Comparison of ENCODE assay signal across 22 mouse cellular contexts in genomic region chr5:119739386-119739785, GRCm38 (mm10).
DNase-seq lines count a peak whose midpoint lies in the region; ATAC-seq and TF ChIP-seq lines count a peak whose summit lies in the region.
"Had no signal": no experiment of that assay in that cellular context is flagged by ENCODE, and none has a peak within 500 bp of the region (broad histone marks: within the 10 kb centered on the region; RNA-seq: fewer than 3 reads in every experiment).

No protein-coding gene starts in this region.

- no peak overlapping the region for H3K9ac ChIP-seq in lung, embryonic 14.5 days
- H3K9ac ChIP-seq in ES-Bruce4 (ENCODE audit: low read depth, poor library complexity, severe bottlenecking) = no peak overlapping the region
- H3K9ac ChIP-seq in heart, embryonic 12.5 days = no peak overlapping the region
- H3K9ac ChIP-seq: forebrain, embryonic 12.5 days; midbrain, embryonic 15.5 days; neural tube, embryonic 15.5 days had no signal

- TF ChIP-seq EP300 in ES-Bruce4 (IDR thresholded peaks at IDR 0.05; ENCODE audit: insufficient read depth, low read depth, low read length) = no peak

- H3K4me3 ChIP-seq in lung, embryonic 14.5 days (ENCODE audit: low read depth, low read length) = no peak overlapping the region
- H3K4me3 ChIP-seq in ES-Bruce4 (ENCODE audit: low read depth, low read length) = no peak overlapping the region
- H3K4me3 ChIP-seq in heart, embryonic 12.5 days = no peak overlapping the region
- H3K4me3 ChIP-seq: forebrain, embryonic 12.5 days; left cerebral cortex, adult 2 months; limb, embryonic 10.5 days; midbrain, embryonic 15.5 days; neural tube, embryonic 15.5 days had no signal

- 70% methylated on average over 4 of the region's 4 CpGs for WGBS in lung, embryonic 14.5 days
- WGBS in heart, embryonic 12.5 days = 74% methylated on average over 4 of the region's 4 CpGs

- no peaks in the 10 kb centered on the region for H3K27me3 ChIP-seq in lung, embryonic 14.5 days (ENCODE audit: insufficient read depth, low read length)
- no peaks in the 10 kb centered on the region for H3K27me3 ChIP-seq in ES-Bruce4 (ENCODE audit: control insufficient read depth, insufficient read depth, low read length, poor library complexity, severe bottlenecking)
- peaks cover 15% of the 10 kb centered on the region for H3K27me3 ChIP-seq in heart, embryonic 12.5 days (replicated peaks)
- H3K27me3 ChIP-seq: CH12.LX had no signal

- no peaks in the 10 kb centered on the region for H3K9me3 ChIP-seq in lung, embryonic 14.5 days (ENCODE audit: low read depth, low read length)
- H3K9me3 ChIP-seq in ES-Bruce4 (replicated peaks; ENCODE audit: control insufficient read depth, insufficient read depth, low read length, poor library complexity, severe bottlenecking) = no peaks in the 10 kb centered on the region
- peaks cover 4% of the 10 kb centered on the region; the same call in 1 of the 2 replicates for H3K9me3 ChIP-seq in heart, embryonic 12.5 days (replicated peaks)
- H3K9me3 ChIP-seq: forebrain, embryonic 12.5 days; limb, embryonic 10.5 days; midbrain, embryonic 15.5 days; neural tube, embryonic 15.5 days had no signal

- DNase-seq in CD4-positive, CD25-positive, alpha-beta regulatory T cell, adult 2 months (ENCODE audit: low read depth, low spot score) = peak; percentile 5
- no peak for DNase-seq in lung, embryonic 14.5 days
- DNase-seq in lung, postnatal 10 days = no peak
- DNase-seq in brain, embryonic 14.5 days (ENCODE audit: low read depth) = no peak
- DNase-seq in MN1 (ENCODE audit: low spot score) = no peak
- DNase-seq: adrenal gland, postnatal 36 days; cerebellum, adult 9-10 months; heart, postnatal 4 days; kidney, adult 2 months; kidney, postnatal 14 days; right cerebral cortex, postnatal 14 days; thymus, postnatal 25 days had no signal

- TF ChIP-seq CTCF in lung, embryonic 14.5 days (IDR thresholded peaks at IDR 0.05; ENCODE audit: low read depth) = peak; percentile 45
- peak; percentile 49 for TF ChIP-seq CTCF in ES-Bruce4 (IDR thresholded peaks at IDR 0.05; ENCODE audit: low read depth, low read length)
- TF ChIP-seq CTCF in brain, embryonic 14.5 days (IDR thresholded peaks at IDR 0.05; ENCODE audit: borderline replicate concordance, extremely low read depth, insufficient read depth, insufficient read length) = peak; percentile 21; the same call in 1 of the 2 replicates

- no peaks in the 10 kb centered on the region for H3K36me3 ChIP-seq in lung, embryonic 14.5 days (ENCODE audit: insufficient read depth)
- no peaks in the 10 kb centered on the region for H3K36me3 ChIP-seq in ES-Bruce4 (ENCODE audit: control insufficient read depth, insufficient read depth, low read length, poor library complexity, severe bottlenecking)
- H3K36me3 ChIP-seq in heart, embryonic 12.5 days = no peaks in the 10 kb centered on the region
- H3K36me3 ChIP-seq: forebrain, embryonic 12.5 days; limb, embryonic 10.5 days; midbrain, embryonic 15.5 days; neural tube, embryonic 15.5 days had no signal

- no peak overlapping the region for H3K4me2 ChIP-seq in lung, embryonic 14.5 days
- H3K4me2 ChIP-seq in heart, embryonic 12.5 days = no peak overlapping the region
- H3K4me2 ChIP-seq: forebrain, embryonic 12.5 days; midbrain, embryonic 15.5 days; neural tube, embryonic 15.5 days had no signal

- ATAC-seq in CD4-positive, CD25-positive, alpha-beta regulatory T cell, adult 4 months = no peak
- no peak for ATAC-seq in lung, embryonic 14.5 days (ENCODE audit: insufficient read depth)
- ATAC-seq in heart, embryonic 12.5 days (ENCODE audit: insufficient number of reproducible peaks, low FRiP score) = no peak
- ATAC-seq: hindbrain, postnatal 0 days; midbrain, embryonic 15.5 days had no signal

- no peak overlapping the region for H3K27ac ChIP-seq in lung, embryonic 14.5 days (ENCODE audit: low read depth)
- H3K27ac ChIP-seq in ES-Bruce4 (ENCODE audit: insufficient read depth, low read length) = no peak overlapping the region
- H3K27ac ChIP-seq in heart, embryonic 12.5 days (ENCODE audit: poor library complexity, severe bottlenecking) = no peak overlapping the region
- H3K27ac ChIP-seq: forebrain, embryonic 12.5 days; hindbrain, postnatal 0 days; left cerebral cortex, adult 2 months; limb, embryonic 10.5 days; midbrain, embryonic 15.5 days; neural tube, embryonic 15.5 days had no signal

- H3K4me1 ChIP-seq in lung, embryonic 14.5 days (ENCODE audit: insufficient read depth) = peaks cover 5% of the 10 kb centered on the region; the same call in 1 of the 2 replicates
- no peaks in the 10 kb centered on the region for H3K4me1 ChIP-seq in ES-Bruce4 (ENCODE audit: control insufficient read depth, insufficient read depth, low read length)
- H3K4me1 ChIP-seq in heart, embryonic 12.5 days (replicated peaks) = peaks cover 3% of the 10 kb centered on the region
- H3K4me1 ChIP-seq: forebrain, embryonic 12.5 days; midbrain, embryonic 15.5 days had no signal

- TF ChIP-seq POLR2A in ES-Bruce4 (IDR thresholded peaks at IDR 0.05; ENCODE audit: insufficient read depth, low read length) = no peak
- TF ChIP-seq POLR2A in brain, embryonic 14.5 days (IDR thresholded peaks at IDR 0.05; ENCODE audit: borderline replicate concordance, extremely low read depth, insufficient read depth, insufficient read length, poor library complexity, severe bottlenecking) = no peak
